Mouse (Mus musculus): Measurements from ENCODE around the gene Tmem59l.

DNA sequence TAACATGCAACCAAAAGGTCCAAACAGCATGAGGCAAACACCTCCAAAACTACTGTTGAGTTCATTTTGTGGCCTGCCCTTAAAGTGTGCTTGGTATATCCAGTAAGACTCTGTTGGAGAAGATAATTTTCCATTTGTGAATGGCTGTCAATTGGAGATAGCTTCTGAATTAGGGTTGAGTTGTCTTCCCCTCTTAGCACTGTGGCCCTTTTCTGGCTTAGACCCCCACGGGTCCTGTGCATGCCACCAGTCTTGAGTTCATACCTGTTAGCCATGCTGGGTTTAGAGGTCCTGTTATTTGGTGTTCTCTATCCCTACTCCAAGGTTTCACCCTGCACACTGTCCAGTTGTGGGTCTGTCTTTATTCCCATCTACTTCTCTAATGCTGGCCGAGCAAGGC, 24.6 kb upstream of the Tmem59l start:
- TF ChIP-seq CTCF (IDR thresholded peaks at IDR 0.05; ENCODE audit: extremely low read depth, insufficient read length, insufficient replicate concordance, low read depth, low read length) (no peak), POLR2A (IDR thresholded peaks at IDR 0.05; ENCODE audit: low read depth, low read length) (no peak)
